Mouse (Mus musculus): ENCODE measurements around the gene Zfp282.

GRCm38 (mm10) chr6:47943021-47943691, 66.2 kb downstream of the Zfp282 start:
- TF ChIP-seq USF1 (IDR thresholded peaks at IDR 0.05; ENCODE audit: low read depth), result no peak
- no peak for TF ChIP-seq POLR2AphosphoS2 (IDR thresholded peaks at IDR 0.05; ENCODE audit: insufficient read length, low read depth)
- TF ChIP-seq POLR2A (IDR thresholded peaks at IDR 0.05; ENCODE audit: insufficient read length, low read depth), result no peak
- TF ChIP-seq TCF3 (IDR thresholded peaks at IDR 0.05; ENCODE audit: insufficient read length, low read depth), result no peak
- no peak for TF ChIP-seq SRF (IDR thresholded peaks at IDR 0.05; ENCODE audit: control insufficient read depth, insufficient read length, low read depth)
- no peak for TF ChIP-seq REST (IDR thresholded peaks at IDR 0.05; ENCODE audit: insufficient read depth, insufficient read length)
- TF ChIP-seq MAX (IDR thresholded peaks at IDR 0.05; ENCODE audit: low read depth), result no peak
